Mouse (Mus musculus) kidney, embryonic 15.5 days (tissue): ENCODE data around the gene Cnbp. TPM values are rescaled to one million over a fixed set of nuclear protein-coding genes. Genes with fewer than 3 reads are reported as not detected.

Experiments
- ATAC-seq: fragments of 200-750 bp; cut with Nextera tagmentation; replicated peaks from 2 replicates; pipeline ENCODE4 v1.8.0; 2017; ENCODE audit warnings: moderate TSS enrichment; ENCODE audit not compliant: low FRiP score
- H3K27ac ChIP-seq: fragments of 300-500 bp; sonication (generic); 2 replicates; pipeline ENCODE4 v1.5.1; 2015; ENCODE audit warnings: mild to moderate bottlenecking, inconsistent platforms
- H3K27me3 ChIP-seq: fragments of 300-500 bp; sonication (generic); 2 replicates; pipeline ENCODE4 v1.6.1; 2015; ENCODE audit warnings: inconsistent platforms
- H3K36me3 ChIP-seq: fragments of 300-500 bp; sonication (generic); 2 replicates; pipeline ENCODE4 v1.6.1; 2015; ENCODE audit warnings: inconsistent platforms
- H3K4me1 ChIP-seq: fragments of 300-500 bp; sonication (generic); 2 replicates; pipeline ENCODE4 v1.6.1; 2015; ENCODE audit warnings: inconsistent platforms
- H3K4me2 ChIP-seq: fragments of 300-500 bp; sonication (generic); 2 replicates; pipeline ENCODE4 v1.6.1; 2015; ENCODE audit warnings: moderate library complexity, mild to moderate bottlenecking, inconsistent platforms
- H3K4me3 ChIP-seq: fragments of 300-500 bp; sonication (generic); replicated peaks from 2 replicates; pipeline ENCODE4 v1.5.1; 2015; ENCODE audit warnings: mild to moderate bottlenecking, inconsistent platforms
- H3K9ac ChIP-seq: fragments of 300-500 bp; sonication (generic); 2 replicates; pipeline ENCODE4 v1.6.1; 2015; ENCODE audit warnings: mild to moderate bottlenecking, inconsistent platforms
- H3K9me3 ChIP-seq: fragments of 300-500 bp; sonication (generic); replicated peaks from 2 replicates; pipeline ENCODE4 v1.6.1; 2016; ENCODE audit warnings: inconsistent platforms
- WGBS: fragments of 180-500 bp; shearing (Covaris S2); methylation state at CpG from one replicate; pipeline ENCODE4 v1.1.7; 2015; ENCODE audit warnings: mixed read lengths; 5-methylcytosine and 5-hydroxymethylcytosine counted together
- polyA plus RNA-seq: library from polyadenylated mRNA; unstranded; fragments of >200 nt; fragmentation: Nextera tagmentation; extraction: Ambion mirVana; gene quantifications from 2 replicates; pipeline ENCODE4 v1.2.1, GENCODE M21; 2015

The Cnbp gene
- polyA plus RNA-seq, 1 experiment from 2014 or later: 1,107 TPM

DNA sequence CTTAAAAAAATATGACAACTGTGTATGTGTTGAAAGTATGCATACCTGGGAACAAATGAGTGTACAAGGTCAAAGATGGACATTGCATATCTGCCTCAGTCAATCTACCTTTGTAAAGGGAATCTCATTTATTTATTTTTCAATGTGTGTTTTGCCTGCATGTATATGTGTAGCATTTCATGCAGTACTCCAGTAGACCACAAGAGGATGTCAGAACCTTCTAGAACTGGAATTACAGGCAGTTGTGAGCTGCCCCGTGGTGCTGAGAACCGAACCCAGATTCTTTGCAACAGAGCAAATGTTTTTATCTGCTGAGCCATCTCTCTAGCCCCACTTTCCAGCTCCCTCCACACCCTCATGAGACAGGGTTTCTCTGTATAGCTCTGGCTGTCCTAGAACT, 23.1 kb upstream of the Cnbp start:
- H3K4me1 ChIP-seq: peaks cover 10% of the 10 kb centered on the region; the same call in 1 of the 2 replicates
- H3K4me3 ChIP-seq: no peak overlapping the region
- no peaks in the 10 kb centered on the region for H3K27me3 ChIP-seq
- no peak overlapping the region for H3K4me2 ChIP-seq
- H3K27ac ChIP-seq: no peak overlapping the region
- no peak for ATAC-seq
- no peaks in the 10 kb centered on the region for H3K9me3 ChIP-seq
- 87% methylated on average over 2 of the region's 2 CpGs for WGBS
- H3K36me3 ChIP-seq: no peaks in the 10 kb centered on the region
- H3K9ac ChIP-seq: no peak overlapping the region

- no peak overlapping the region for H3K9ac ChIP-seq
- H3K9me3 ChIP-seq: no peaks in the 10 kb centered on the region
- H3K27ac ChIP-seq: no peak overlapping the region
- no peak overlapping the region for H3K4me2 ChIP-seq
- no peaks in the 10 kb centered on the region for H3K27me3 ChIP-seq
- no peak overlapping the region for H3K4me3 ChIP-seq
- no peaks in the 10 kb centered on the region for H3K36me3 ChIP-seq
- WGBS: 41% methylated on average over 1 of the region's 1 CpGs
- peaks cover 10% of the 10 kb centered on the region; the same call in 1 of the 2 replicates for H3K4me1 ChIP-seq
- ATAC-seq: no peak
Measured at GRCm38 (mm10) chr6:87873104-87873503, 22.2 kb upstream of the Cnbp start.

DNA sequence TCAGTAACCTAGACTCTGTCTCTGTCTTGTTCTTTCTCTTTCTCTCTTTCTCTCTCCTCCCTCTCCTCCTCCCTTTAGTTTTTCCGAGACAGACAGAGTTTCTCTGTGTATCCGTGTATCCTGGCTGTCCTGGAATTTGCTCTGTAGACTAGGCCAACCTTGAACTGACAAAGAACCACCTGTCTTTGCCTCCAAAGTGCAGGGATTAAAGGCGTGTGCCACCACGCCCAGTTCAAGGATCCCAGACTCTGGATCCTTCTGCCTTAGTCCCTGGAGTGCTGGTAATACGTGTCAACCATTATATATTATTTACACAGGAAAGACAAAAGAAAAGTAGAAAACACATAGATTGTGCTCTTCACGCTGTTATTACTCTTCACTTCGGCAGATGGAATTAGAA, 20.3 kb upstream of the Cnbp start:
- H3K36me3 ChIP-seq: no peaks in the 10 kb centered on the region
- peaks cover 7% of the 10 kb centered on the region; the same call in 1 of the 2 replicates for H3K4me1 ChIP-seq
- H3K27ac ChIP-seq: no peak overlapping the region
- H3K4me2 ChIP-seq: no peak overlapping the region
- H3K27me3 ChIP-seq: no peaks in the 10 kb centered on the region
- 87% methylated on average over 7 of the region's 7 CpGs for WGBS
- H3K9ac ChIP-seq: no peak overlapping the region
- no peaks in the 10 kb centered on the region for H3K9me3 ChIP-seq
- no peak for ATAC-seq
- H3K4me3 ChIP-seq: no peak overlapping the region

DNA sequence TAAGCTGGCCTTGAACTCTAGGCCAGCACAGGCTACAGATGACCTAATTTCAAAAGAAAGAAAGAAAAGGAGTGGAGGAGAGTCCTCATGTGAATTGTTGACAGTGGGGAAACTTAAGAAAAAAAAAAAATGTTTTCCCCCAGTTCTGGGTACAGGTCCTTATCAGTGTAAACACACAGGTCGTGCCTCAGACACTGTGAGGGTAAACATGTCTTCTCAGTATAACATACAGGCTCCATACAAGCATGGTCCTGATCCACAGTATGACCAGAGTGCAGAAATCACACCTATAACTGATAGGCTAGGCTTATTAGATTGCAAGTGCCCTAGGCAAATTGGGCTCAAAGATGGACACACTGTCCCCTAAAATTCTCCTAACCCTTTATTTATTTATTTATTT, 19.5 kb upstream of the Cnbp start:
- Histone ChIP-seq H3K36me3 (no peaks in the 10 kb centered on the region), H3K4me1 (no peaks in the 10 kb centered on the region), H3K27ac (no peak overlapping the region), H3K9ac (no peak overlapping the region), H3K9me3 (no peaks in the 10 kb centered on the region), H3K4me2 (no peak overlapping the region), H3K27me3 (no peaks in the 10 kb centered on the region), H3K4me3 (no peak overlapping the region)
- 68% methylated on average over 1 of the region's 1 CpGs for WGBS
- no peak for ATAC-seq

GRCm38 (mm10) chr6:87868871-87869506, 18.1 kb upstream of the Cnbp start:
- Histone ChIP-seq H3K4me3 (no peak overlapping the region), H3K27ac (no peak overlapping the region), H3K9ac (no peak overlapping the region), H3K4me2 (no peak overlapping the region), H3K36me3 (no peaks in the 10 kb centered on the region), H3K27me3 (no peaks in the 10 kb centered on the region), H3K4me1 (no peaks in the 10 kb centered on the region), H3K9me3 (no peaks in the 10 kb centered on the region)
- ATAC-seq: peak; percentile 33; the same call in 1 of the 2 replicates
- 69% methylated on average over 9 of the region's 9 CpGs for WGBS

- Histone ChIP-seq H3K36me3 (no peaks in the 10 kb centered on the region), H3K9ac (no peak overlapping the region), H3K4me3 (no peak overlapping the region), H3K27me3 (no peaks in the 10 kb centered on the region), H3K4me2 (no peak overlapping the region), H3K9me3 (no peaks in the 10 kb centered on the region), H3K4me1 (no peaks in the 10 kb centered on the region), H3K27ac (no peak overlapping the region)
- WGBS: 74% methylated on average over 2 of the region's 2 CpGs
- ATAC-seq: no peak
Measured at GRCm38 (mm10) chr6:87867256-87867655, 16.4 kb upstream of the Cnbp start.

- no peak overlapping the region for H3K27ac ChIP-seq
- H3K4me1 ChIP-seq: no peaks in the 10 kb centered on the region
- H3K36me3 ChIP-seq: no peaks in the 10 kb centered on the region
- no peaks in the 10 kb centered on the region for H3K9me3 ChIP-seq
- H3K4me3 ChIP-seq: no peak overlapping the region
- WGBS: 87% methylated on average over 6 of the region's 6 CpGs
- ATAC-seq: no peak
- no peak overlapping the region for H3K9ac ChIP-seq
- H3K4me2 ChIP-seq: no peak overlapping the region
- no peaks in the 10 kb centered on the region for H3K27me3 ChIP-seq
Measured at GRCm38 (mm10) chr6:87866211-87866610, 15.3 kb upstream of the Cnbp start.

GRCm38 (mm10) chr6:87857071-87857470, 6.2 kb upstream of the Cnbp start:
- Histone ChIP-seq H3K9me3 (no peaks in the 10 kb centered on the region), H3K9ac (no peak overlapping the region), H3K27ac (no peak overlapping the region), H3K4me1 (no peaks in the 10 kb centered on the region), H3K4me2 (no peak overlapping the region), H3K4me3 (no peak overlapping the region), H3K36me3 (no peaks in the 10 kb centered on the region), H3K27me3 (no peaks in the 10 kb centered on the region)
- no peak for ATAC-seq
- WGBS: 61% methylated on average over 1 of the region's 1 CpGs

GRCm38 (mm10) chr6:87853446-87853845, 2.5 kb upstream of the Cnbp start:
- Histone ChIP-seq H3K9me3 (no peaks in the 10 kb centered on the region), H3K36me3 (peaks cover 5% of the 10 kb centered on the region), H3K27ac (no peak overlapping the region), H3K4me1 (peaks cover 9% of the 10 kb centered on the region), H3K4me2 (no peak overlapping the region), H3K27me3 (no peaks in the 10 kb centered on the region), H3K9ac (no peak overlapping the region), H3K4me3 (no peak overlapping the region)
- ATAC-seq: no peak
- 84% methylated on average over 4 of the region's 4 CpGs for WGBS

- Histone ChIP-seq H3K9me3 (no peaks in the 10 kb centered on the region), H3K4me2 (no peak overlapping the region), H3K27ac (no peak overlapping the region), H3K9ac (no peak overlapping the region), H3K36me3 (peaks cover 17% of the 10 kb centered on the region), H3K27me3 (no peaks in the 10 kb centered on the region), H3K4me3 (no peak overlapping the region), H3K4me1 (peaks cover 21% of the 10 kb centered on the region)
- ATAC-seq: no peak
- WGBS: 81% methylated on average over 6 of the region's 6 CpGs
Measured at GRCm38 (mm10) chr6:87851871-87852270, 965 bp upstream of the Cnbp start.

DNA sequence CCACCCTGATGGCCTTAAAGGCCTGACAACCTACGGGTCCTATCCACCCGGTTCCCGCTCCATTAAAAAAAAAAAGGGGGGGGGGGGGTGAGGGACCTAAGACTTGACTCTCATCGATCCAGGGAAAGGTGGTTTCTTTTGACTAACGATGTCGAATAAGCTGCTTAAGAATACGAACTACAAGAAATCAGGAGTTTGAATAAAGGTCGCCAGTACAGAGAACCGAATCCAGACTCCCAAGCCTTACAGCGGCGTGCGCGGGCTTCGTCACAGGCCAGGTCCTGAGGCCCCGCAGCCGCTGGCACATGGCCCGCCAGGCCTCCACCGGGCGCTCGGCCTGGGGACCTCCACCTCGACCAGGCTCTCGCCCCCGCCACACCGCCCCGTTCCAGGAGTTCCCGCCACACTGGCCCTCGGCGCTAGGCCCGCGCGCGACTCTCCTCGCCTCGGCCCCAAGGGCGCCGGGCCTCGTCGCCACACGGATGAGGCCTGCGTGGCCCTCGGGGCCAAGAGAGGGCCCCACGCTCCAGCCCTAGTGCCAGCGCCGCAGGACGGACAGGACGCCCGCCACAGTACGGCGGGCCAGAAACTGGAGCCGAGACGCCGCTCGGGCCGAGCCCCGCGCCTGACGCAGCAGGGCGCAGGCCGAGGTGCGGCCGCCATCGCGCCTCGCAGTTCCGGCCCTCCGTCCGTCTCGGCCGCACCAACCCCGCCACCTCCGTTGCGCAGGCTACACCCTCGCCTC, 579 bp downstream of the Cnbp start:
- under 1% methylated on average over 73 of the region's 73 CpGs for WGBS
- H3K4me3 ChIP-seq: peak overlapping the region; percentile 99
- H3K9ac ChIP-seq: peak overlapping the region; percentile 100

DNA sequence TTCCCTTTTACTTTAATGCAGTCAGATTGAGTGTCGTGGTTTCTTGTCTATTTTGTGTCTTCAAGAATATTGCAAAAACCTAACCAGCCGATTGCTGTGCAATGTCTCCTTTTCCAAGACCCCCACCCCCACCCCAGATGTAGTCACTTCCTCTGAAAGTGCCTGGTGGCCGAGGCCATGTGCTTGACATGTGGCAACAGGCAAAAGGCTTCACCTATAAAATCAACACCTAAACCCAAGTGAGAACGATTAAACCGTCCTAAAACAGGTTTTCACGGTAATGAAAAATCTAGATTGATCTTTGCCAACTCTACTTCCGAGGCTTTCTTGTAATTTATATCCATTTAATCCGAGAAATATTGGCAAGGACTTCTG, 1.1 kb downstream of the Cnbp start:
- Histone ChIP-seq H3K4me1 (peaks cover 24% of the 10 kb centered on the region), H3K4me3 (peak overlapping the region; percentile 99), H3K36me3 (peaks cover 36% of the 10 kb centered on the region), H3K4me2 (peak overlapping the region; percentile 67), H3K27ac (peak overlapping the region; percentile 91), H3K9me3 (no peaks in the 10 kb centered on the region), H3K9ac (peak overlapping the region; percentile 100), H3K27me3 (no peaks in the 10 kb centered on the region)
- under 1% methylated on average over 8 of the region's 8 CpGs for WGBS
- no peak for ATAC-seq

More for the DNA sequence above, 579 bp downstream of the Cnbp start:
- H3K4me2 ChIP-seq: peak overlapping the region; percentile 67
- H3K4me1 ChIP-seq: peaks cover 24% of the 10 kb centered on the region
- no peaks in the 10 kb centered on the region for H3K9me3 ChIP-seq
- H3K27ac ChIP-seq: peak overlapping the region; percentile 91
- H3K36me3 ChIP-seq: peaks cover 30% of the 10 kb centered on the region
- no peaks in the 10 kb centered on the region for H3K27me3 ChIP-seq
- peak; percentile 85 for ATAC-seq
